Mouse (Mus musculus) thymus, postnatal 14 days (tissue): Measurements from ENCODE around the gene Whrn.

Experiments
- DNase-seq: peaks from one replicate; pipeline ENCODE4 v3.0.0; 2021

Gene Whrn

DNA sequence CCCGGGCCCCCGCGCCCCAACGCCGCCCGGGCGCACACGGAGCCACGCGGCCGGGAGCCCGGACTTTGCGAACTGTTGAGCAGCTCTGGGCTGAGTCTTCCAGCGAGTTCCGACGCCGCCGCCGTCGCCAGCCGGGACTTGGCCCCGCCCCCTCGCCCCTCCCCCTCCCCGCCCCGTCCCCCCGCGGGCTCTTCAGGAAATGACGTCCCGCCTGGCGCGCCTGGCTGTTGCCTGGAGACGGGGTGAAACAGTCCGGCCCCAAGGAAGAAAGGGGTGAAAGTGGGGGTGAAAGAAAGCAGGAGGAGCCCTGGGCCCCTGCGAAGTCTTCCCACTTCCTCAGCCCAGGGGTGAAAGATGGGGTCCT lies at the start of gene Whrn:
Whrn (minus strand) TSS at position 77 of the 364 bp plus-strand sequence.
- DNase-seq: peak; percentile 90

DNA sequence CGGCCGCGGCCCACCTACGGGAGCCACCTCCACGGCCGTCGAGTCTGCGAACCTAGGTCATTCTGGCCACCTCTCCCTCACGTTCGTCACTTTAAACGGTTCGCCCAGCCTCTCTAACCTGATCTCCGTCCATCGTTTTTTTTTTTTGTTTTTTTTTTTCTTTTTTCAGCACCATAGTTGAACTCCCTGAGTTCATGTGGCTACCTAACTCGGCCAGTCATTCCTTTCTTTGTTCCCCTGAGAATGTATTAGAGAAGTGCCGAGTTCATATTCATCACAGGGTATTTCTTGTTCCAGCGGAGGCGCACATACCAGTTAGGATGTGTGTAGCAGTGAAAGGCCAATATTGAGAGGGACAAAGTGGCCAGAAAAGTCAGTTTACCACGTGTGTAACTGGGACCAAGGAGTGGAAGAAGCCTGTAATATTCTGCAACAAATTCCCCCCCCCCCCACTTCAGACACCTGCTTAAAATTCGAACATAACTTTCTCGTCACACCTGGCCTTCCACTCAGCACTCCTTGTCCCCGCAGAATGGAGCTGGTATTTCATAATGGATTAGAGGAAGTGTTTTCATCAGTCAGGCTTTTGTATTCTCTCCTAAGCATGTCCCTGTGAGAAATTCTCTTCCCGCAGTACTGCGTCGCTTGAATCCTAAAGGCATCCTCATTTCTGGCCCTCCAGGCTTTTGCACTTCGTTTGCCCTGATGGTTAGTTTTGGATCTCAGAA lies 49.6 kb upstream of the Whrn start:
- no peak for DNase-seq

DNA sequence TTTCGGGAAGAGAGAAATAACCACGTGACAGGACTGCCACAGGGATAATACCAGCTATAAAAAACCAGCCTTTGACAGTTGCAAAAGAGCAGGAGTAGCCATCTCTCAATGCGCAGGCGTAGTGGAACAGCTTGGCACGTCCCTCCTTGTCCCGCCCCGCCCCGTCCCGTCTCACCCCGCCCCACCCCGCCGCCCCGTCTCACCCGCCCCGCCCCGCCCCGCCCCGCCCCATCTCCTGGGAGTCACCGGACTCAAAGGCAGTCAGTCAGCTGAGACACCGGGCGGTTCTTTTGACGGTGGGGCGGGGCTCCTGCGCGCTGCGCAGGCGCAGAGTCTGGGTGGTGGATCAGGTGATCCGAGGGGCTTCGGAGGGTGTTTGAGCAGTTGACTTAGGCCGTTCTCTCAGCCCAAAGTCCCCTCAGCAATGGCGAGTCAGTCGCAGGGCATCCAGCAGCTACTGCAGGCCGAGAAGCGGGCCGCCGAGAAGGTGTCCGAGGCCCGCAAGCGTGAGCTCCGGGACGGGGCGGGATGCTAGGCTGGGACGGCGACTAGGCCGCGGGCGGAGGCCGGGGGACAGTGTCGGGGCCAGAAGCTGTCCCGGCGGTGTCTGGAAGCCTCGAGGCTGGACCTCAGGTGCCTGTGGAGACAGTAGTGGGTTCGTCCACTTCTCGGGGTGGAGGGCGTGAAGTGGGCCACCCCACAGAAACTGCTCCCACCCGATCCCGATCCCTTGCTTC lies 48.9 kb upstream of the Whrn start, which contains the start of gene Atp6v1g1:
Atp6v1g1 (plus strand) TSS at position 279 of the 737 bp plus-strand sequence.
- DNase-seq: peak; percentile 97

DNA sequence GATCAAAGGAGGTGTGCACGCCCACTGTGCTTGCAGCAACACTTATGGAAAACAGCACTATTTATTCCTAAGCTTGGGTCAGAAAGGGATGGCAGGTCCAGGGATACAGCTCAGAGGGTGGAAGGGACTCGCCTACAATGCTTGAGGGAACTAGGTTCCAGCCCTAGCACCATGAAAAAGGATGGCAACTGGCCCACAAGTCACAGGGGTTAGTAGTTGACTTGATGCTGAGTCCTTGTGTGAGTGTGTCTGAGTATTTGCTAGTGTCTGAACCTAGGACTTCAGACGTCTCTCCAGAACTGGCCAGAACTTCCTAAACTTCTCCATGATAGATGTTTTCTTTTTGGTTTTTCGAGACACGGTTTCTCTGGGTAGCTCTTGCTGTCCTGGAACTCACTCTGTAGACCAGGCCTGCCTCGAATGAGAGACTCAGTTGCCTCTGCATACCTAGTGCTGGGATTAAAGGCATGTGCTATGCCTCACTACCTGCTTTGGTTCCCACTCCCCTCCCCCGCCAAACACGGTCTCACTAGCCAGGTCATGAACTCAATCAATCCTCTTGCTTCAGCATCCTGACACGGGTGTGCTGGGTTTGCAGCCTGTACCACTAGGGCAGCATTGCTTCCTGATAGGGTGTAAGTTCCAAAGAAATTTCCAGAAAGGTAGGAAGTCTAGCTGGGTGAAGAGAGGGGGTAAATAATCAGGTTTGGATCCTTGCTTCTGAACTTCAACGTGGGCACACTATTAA lies 48.1 kb upstream of the Whrn start:
- DNase-seq: peak; percentile 58

DNA sequence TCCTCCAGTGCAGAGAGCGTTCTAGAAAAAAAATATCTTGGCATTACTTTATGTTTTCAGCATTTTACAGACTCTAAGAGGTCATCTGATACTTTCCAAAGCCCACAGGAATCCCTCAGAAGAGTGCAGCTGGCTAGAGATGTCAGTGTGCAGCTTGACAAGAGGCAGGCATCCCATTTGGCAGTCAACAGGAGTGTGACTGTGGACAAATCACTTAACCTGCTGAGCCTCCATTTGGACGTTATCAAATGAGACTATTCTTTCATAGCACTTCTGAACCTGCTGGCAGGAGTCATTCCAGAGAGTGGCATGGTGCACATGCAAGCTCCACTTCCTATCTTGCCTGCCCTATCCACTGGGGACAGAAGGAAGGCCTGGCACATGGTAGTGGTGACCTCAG lies 46.4 kb upstream of the Whrn start:
- no peak for DNase-seq

DNA sequence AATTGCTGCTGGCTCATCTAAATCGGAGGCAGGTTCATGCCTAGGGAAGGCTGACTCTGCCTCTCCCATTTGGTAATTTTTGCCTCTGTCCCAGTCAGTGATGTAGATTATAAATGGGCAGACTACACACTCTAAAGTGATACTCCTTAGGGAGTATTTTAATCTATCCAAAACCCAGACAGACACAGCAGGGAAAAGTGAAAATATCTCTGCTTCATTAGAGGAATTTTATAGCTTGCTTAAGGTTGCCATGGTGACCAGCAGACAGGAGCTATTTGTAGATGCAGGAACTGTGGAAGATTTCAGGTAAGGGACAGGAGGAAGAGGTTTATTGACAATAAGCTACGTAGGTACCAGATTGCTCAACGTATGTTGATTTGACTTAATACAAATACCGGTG lies 41.8 kb upstream of the Whrn start:
- DNase-seq: no peak

DNA sequence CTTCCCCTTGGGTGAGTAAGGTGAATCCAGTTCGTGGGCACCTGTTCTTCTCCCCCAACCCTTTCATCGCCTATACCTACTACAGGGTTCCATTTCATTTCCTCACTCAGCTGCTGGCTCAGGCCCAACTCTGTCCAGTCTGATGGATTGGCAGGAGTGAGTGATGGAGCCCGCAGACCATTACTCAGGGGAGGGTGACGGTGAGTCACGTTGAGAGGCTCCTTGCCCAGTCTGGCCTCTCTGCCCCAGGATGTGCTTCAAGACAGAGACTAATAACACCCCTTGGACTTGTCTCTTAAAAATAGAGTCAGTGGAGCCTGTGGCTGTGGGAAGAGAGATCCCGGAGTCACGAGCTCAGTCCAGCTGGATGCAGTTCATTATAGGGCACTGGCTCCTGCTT lies 34.6 kb upstream of the Whrn start:
- DNase-seq: no peak

DNA sequence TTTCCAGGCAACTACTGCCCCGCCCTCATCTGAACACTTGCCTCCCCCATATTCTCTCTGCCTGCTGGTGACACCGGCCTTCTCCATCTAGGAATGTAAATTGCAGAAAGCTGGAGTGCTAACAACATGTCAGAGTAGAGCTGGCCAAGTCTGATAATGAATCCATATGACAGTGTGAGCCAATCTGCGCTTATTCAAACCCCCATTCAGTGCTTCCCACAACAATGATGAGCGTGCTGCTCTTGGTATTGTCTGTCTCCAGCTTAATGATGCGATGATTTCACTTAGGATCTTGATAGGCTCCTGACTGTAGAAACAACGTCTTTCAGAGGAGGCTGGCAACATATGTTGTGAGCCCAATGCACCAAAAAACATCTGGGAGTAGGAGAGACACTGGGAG lies 33.2 kb upstream of the Whrn start:
- DNase-seq: no peak

DNA sequence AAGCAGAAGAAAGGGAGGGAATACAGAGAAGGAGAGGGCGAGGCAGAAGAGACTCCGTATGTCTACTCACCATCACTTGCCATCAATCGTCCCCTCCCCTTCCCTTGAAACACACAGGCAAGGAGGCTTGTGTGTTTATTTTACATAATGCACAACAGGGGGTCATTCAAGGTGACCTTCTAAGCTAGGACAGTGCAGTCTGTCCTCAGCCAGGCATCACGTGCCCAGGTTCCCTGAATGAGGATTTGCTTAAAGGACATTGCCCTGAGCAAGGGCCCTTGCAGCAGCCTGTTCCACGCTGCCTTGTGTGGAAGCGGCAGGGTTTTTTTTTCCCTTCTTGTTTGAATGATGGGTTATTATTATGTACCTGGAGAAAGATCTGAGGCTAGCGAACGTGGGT lies 29.7 kb upstream of the Whrn start:
- no peak for DNase-seq

DNA sequence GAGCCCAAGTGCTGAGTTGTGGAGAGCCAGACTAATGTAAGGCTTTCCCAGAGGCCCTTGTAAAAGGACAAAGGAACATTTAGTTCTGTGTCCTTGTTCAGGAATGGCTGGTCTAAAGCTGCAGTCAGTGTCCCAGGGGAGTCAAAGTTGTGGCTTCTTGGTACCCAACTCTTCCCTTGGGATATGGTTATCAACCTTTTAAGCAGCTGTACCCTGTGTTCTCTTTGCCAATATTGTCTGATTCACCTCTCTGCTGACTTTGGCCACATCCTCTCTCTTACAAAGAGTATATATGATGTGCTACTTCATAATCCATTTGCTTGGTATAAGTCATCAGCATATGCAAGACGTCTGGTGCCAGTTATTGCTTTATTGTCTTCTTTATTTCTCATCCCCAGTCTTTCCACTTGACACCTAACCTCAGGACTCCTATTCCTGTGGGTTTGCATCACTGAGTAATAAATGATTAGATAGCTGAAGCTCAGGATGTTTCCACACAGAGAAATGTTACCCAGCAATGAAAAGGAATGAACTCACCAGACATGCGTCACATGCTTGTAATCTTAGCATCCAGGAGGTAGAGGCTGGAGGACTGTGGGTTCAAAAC lies 26.1 kb upstream of the Whrn start:
- no peak for DNase-seq

DNA sequence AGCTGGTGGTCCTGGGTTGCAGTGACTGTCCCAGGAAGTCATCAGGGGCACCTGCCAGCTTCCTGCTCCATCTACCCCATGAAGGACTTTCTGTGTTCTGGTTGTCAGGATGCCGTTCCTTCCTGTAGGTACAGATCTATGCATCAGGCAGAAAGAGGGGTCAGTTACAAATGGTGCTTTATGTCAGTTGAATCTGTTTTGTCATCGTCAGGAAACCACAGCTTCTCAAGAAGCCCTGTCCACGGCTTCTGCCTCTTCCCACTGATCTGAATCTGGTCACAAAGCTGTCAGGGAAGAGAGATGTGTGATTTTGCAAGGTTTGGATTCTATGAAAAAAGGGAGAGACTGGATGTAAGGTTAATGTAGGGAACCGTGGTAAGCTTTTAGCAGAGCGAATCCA lies 19.2 kb upstream of the Whrn start:
- no peak for DNase-seq

DNA sequence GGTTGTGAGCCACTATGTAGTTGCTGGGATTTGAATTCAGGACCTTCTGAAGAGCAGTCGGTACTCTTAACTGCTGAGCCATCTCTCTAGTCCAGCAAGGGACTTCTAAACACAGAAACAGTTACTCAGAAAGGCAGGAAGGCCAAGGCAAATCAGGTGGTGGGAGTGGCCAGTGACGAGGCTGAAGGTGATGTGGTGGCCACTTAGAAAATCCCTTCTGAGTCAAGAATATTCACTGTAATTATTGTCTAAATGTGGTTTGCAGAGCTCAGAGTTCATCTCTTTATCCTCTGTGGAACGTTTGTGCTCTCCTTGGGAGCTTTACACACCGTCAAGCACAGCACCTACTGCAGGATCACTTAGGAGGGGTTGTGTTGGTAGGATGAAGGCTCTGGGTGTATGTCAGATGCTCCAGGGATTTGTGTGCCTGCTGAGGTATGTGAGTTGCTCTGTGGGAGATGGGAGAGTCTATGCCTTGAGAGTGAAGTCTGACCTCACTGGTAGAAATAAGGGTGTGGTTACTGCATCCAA lies 18.7 kb upstream of the Whrn start:
- DNase-seq: no peak

DNA sequence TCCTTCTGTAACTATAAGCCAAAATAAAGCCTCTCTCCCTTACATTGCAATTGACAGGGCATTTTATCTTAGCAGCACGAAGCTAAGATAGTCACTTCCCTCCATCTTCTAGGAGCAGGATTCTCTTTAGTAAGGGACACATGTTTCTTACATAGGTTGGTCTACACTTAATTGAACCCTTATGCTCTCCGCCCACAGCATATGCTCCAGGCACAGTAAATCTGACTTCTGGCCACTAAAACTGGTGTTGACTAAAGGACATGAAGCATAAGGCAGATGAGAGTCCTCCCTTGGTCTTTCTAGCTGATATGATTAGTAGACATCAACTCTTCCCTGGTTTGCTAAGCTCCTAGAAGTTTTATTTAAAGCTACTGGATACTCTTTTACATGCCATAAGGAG lies 17.1 kb upstream of the Whrn start:
- DNase-seq: no peak

DNA sequence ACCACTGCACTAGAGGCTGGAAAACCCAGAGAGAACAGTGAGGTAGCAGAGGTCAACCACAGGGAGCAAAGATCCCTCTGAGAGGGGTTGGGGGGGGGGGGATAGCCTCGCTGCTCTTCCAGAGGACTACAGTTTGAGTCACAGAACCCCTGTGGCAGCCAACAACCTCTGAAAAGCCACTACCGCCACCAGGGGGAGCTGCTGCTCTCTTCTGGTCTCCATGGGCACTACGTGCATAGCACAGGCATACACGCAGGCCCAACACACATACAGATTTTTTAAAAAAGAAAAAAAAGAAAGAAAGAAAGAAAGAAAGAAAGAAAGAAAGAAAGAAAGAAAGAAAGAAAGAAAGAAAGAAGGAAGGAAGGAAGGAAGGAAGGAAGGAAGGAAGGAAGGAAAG lies 12.4 kb upstream of the Whrn start:
- DNase-seq: peak; percentile 89

DNA sequence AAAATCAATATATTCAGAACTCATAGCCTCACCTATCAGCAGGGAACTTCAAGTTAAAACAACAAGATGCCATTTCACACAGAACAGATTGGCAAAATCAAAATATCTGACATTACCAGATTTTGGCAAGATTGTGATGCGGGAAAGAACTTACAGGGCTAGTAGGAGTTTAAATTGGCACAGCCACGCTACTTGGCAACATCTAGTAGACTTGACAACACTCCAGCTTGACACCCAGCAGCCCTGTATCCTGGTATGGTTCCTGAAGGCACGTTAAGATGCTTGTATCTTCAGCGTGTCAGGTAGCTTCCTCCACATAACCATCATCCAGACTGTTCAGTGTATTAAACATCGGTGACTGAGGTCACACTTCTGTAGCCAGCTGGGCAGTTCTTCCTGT lies 11.7 kb upstream of the Whrn start:
- no peak for DNase-seq

DNA sequence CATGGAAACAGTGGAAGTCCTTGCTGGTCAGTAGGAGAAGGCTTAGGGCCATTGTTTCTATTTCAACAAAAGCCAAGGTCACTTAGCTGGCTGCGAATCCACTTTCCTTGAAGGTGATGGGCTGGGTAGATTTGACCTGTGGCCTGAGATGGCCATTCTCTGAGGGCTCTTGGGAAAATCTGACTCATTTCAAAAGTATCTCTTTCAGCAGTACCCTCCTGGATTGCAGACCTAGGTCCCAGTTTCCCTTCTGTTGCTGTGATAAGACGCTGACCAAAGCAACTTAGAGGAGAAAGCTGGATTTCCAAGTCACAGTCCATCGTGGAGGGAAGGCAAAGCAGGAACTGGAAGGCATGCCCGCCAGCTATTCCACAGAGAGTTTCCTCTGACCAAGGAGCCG lies 8.2 kb upstream of the Whrn start:
- no peak for DNase-seq

DNA sequence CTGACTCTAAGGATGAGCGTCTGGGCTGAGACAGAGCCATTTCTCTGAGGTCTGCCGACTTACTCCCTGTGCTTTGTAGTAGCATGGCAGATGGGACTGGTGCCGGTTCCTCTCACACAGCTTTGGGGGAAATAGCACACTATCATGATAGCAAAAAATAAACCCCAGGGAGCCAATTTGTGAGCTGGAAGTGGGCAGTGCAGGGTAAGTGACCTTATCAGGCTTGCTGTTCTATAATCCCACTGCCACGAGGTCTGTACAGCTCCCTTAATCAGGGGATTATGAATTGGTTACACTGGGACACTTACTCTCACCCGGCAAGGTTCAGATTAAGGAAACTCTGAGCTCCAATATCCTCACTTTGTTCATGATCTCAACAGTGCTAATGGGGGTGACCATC lies 5.3 kb upstream of the Whrn start:
- DNase-seq: no peak

DNA sequence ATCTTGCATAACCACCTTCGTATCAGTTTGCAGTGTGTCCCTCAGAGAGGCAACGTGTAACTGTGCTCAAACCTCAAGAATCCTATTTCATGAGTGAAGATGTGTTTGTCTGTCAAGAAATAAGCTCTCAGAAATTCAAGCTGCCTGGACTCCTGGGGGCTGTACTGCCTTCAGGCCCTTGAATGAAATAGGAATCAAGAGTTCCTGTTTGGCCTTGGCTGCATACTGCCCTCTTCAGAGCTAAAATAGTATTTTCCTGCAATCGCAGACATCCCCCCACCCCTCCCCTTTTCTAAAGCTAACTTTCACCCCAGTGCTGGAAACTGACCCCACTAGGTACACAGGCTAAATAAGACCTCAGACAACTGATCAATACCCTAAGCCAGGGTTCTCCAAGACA lies 2.6 kb upstream of the Whrn start:
- peak; percentile 47 for DNase-seq

DNA sequence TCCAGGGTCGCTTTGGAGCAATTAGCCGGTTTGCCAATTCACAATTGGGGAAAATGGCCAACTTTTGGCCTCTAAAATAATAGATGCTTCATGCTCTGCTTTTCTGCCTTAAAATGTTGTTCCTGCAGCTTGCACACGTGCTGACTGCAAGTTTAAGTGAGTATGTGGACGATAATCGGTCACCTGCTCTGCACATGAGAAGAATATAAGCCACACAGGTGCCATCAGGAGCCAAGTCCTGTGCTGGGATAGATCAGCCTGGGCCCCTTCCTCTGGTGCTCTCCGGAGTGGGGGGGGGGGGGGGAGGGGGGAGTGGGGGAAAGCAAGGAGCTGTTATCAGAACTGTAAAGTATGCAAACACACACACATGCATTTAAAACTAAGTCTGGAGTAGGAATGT lies 521 bp upstream of the Whrn start:
- DNase-seq: peak; percentile 14

DNA sequence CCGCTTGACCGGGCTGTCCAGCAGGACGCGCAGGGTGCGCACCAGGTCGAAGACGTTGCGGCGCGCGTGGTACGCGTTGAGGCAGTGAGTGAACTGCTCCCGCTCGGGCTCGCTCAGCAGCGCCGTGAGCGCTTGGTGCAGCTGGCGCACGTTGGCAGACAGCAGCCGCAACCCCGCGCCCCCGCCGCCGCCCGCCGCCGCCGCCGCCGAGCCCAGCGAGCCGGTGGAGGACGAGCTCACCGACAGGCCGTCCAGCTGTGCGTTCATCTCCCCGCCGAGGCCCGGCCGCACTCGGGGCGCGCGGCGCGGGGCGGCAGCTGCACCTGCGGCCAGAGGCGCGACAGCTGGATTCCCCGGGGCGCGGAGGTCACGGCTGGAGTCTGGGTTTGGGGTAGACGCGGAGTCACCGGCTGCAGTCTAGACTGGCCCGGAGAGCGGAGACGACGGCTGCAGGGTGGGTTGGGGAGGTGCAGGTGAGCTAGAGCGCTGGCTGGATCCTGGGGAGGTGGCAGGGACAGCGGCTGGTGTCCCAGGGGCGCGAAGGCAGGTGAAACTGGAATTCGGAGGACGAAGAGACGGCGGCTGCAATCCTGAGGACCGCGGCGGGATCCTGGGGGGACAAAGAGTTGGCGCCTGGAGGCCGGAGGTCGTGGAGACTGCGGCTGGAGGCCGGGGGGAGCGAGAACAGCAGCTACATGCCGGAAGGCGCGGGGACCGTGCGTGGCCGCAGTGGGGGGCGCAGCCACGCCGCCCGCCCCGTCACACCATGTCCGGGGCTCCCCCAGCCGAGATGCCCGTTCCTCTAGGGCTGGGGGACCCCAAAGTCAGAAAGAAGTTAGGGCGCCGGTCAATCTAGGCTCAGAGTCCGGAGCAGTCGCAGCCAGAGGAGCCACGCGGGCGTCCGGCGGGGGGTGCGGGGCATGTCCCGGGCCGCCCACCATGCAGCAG lies 550 bp downstream of the Whrn start:
- DNase-seq: peak; percentile 82

DNA sequence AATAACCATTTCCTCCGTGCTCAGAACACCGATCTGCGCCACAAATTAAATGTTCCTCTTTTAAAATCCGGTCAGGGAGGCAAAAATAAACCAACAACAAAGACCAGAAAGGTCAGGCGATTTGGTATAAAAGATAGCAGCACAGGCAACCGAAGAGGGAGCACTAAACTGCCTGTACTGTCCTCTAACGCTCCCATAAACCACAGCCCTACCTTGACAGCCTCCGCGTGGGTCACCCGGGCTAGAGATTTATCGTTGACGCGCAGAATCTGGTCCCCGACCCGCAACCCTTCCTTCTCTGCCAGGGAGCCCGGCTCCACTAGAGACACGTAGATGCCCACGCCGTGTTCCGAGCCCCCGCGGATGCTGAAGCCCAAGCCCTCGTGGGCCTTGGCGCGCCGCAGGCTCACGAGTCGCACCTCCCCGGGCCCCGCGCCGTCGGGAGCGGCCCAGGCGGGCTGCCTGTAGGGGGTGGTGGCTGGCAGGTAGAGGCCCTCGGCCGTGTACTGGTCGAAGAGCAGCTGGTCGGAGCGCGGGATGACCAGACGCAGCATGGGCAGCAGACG lies 1.3 kb downstream of the Whrn start:
- no peak for DNase-seq
